Mouse (Mus musculus) heart, embryonic 15.5 days (tissue): ENCODE measurements around the gene Tnr. TPM values are rescaled to one million over a fixed set of nuclear protein-coding genes. Genes with fewer than 3 reads are reported as not detected.

Experiments used
- ATAC-seq: fragments of 200-750 bp; cut with Nextera tagmentation; replicated peaks from 2 replicates; pipeline ENCODE4 v1.8.0; 2017; ENCODE audit warnings: low read depth, moderate TSS enrichment; ENCODE audit not compliant: insufficient number of reproducible peaks, insufficient read depth, low FRiP score
- H3K27ac ChIP-seq: fragments of 300-500 bp; sonication (generic); 2 replicates; pipeline ENCODE4 v1.5.1; 2015; ENCODE audit warnings: mild to moderate bottlenecking, inconsistent platforms
- H3K27me3 ChIP-seq: fragments of 300-500 bp; sonication (generic); 2 replicates; pipeline ENCODE4 v1.6.1; 2015; ENCODE audit warnings: inconsistent platforms
- H3K36me3 ChIP-seq: fragments of 300-500 bp; sonication (generic); 2 replicates; pipeline ENCODE4 v1.6.1; 2015; ENCODE audit warnings: mild to moderate bottlenecking, inconsistent platforms
- H3K4me1 ChIP-seq: fragments of 300-500 bp; sonication (generic); replicated peaks from 2 replicates; pipeline ENCODE4 v1.6.1; 2015; ENCODE audit warnings: inconsistent platforms
- H3K4me2 ChIP-seq: fragments of 300-500 bp; sonication (generic); 2 replicates; pipeline ENCODE4 v1.6.1; 2015; ENCODE audit warnings: inconsistent platforms, mild to moderate bottlenecking, moderate library complexity
- H3K4me3 ChIP-seq: fragments of 300-500 bp; sonication (generic); 2 replicates; pipeline ENCODE4 v1.5.1; 2015; ENCODE audit warnings: mild to moderate bottlenecking, inconsistent platforms
- H3K9ac ChIP-seq: fragments of 300-500 bp; sonication (generic); 2 replicates; pipeline ENCODE4 v1.6.1; 2015; ENCODE audit warnings: mild to moderate bottlenecking, inconsistent platforms
- H3K9me3 ChIP-seq: fragments of 300-500 bp; sonication (generic); replicated peaks from 2 replicates; pipeline ENCODE4 v1.6.1; 2016; ENCODE audit warnings: inconsistent platforms
- WGBS: fragments of 180-500 bp; shearing (Covaris S2); methylation state at CpG from one replicate; pipeline ENCODE4 v1.1.7; 2015; ENCODE audit warnings: mixed read lengths; 5-methylcytosine and 5-hydroxymethylcytosine counted together
- polyA plus RNA-seq: library from polyadenylated mRNA; unstranded; fragments of >200 nt; fragmentation: Nextera tagmentation; extraction: Ambion mirVana; gene quantifications from 2 replicates; pipeline ENCODE4 v1.2.1, GENCODE M21; 2015

Gene Tnr
- polyA plus RNA-seq, 1 experiment from 2014 or later: 0.04 TPM

- no peak overlapping the region for H3K9ac ChIP-seq
- WGBS: 65% methylated on average over 4 of the region's 4 CpGs
- no peaks in the 10 kb centered on the region for H3K4me1 ChIP-seq
- no peak for ATAC-seq
- no peaks in the 10 kb centered on the region for H3K9me3 ChIP-seq
- no peaks in the 10 kb centered on the region for H3K36me3 ChIP-seq
- H3K27ac ChIP-seq: no peak overlapping the region
- H3K4me3 ChIP-seq: no peak overlapping the region
- H3K4me2 ChIP-seq: no peak overlapping the region
- no peaks in the 10 kb centered on the region for H3K27me3 ChIP-seq
Measured at GRCm38 (mm10) chr1:159879866-159880265, 356.3 kb downstream of the Tnr start.

- H3K4me1 ChIP-seq: 0 out of 2 replicates have a peak, but pooled peaks cover 3% of the 10 kb centered on the region
- no peak overlapping the region for H3K4me2 ChIP-seq
- H3K27me3 ChIP-seq: no peaks in the 10 kb centered on the region
- no peak for ATAC-seq
- 38% methylated on average over 3 of the region's 3 CpGs for WGBS
- no peaks in the 10 kb centered on the region for H3K36me3 ChIP-seq
- no peak overlapping the region for H3K4me3 ChIP-seq
- no peak overlapping the region for H3K27ac ChIP-seq
- H3K9me3 ChIP-seq: no peaks in the 10 kb centered on the region
- no peak overlapping the region for H3K9ac ChIP-seq
Measured at GRCm38 (mm10) chr1:159885476-159885875, 361.9 kb downstream of the Tnr start.

DNA sequence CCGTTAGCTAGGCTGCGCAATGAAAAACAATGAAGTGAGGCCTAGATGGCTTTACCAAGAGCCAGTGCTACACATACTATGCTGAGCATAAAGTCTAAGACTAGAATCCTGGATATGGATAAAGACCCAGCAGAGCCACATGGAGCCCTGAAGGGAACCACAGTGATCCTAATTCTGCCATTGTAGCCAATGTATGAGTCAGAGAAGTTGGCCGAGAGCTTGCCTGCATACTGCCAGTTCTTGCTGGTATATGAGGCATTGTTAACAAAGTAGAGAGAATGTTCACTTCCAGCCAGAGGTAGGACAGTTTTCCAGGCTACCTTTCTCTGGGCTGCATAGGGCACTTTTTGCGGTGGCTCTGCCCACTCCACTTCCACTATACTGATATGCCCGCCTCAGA is 365.0 kb downstream of the Tnr start:
- Histone ChIP-seq H3K27ac (no peak overlapping the region), H3K9ac (no peak overlapping the region), H3K4me3 (no peak overlapping the region), H3K36me3 (no peaks in the 10 kb centered on the region), H3K4me1 (0 out of 2 replicates have a peak, but pooled peaks cover 3% of the 10 kb centered on the region), H3K27me3 (no peaks in the 10 kb centered on the region), H3K4me2 (no peak overlapping the region), H3K9me3 (no peaks in the 10 kb centered on the region)
- no peak for ATAC-seq
- WGBS: 89% methylated on average over 5 of the region's 5 CpGs

GRCm38 (mm10) chr1:159889012-159889765 is 365.6 kb downstream of the Tnr start:
- H3K4me3 ChIP-seq: no peak overlapping the region
- ATAC-seq: peak; percentile 14; the same call in 1 of the 2 replicates
- H3K9ac ChIP-seq: no peak overlapping the region
- no peak overlapping the region for H3K4me2 ChIP-seq
- H3K9me3 ChIP-seq: no peaks in the 10 kb centered on the region
- no peaks in the 10 kb centered on the region for H3K27me3 ChIP-seq
- 0 out of 2 replicates have a peak, but pooled peaks cover 3% of the 10 kb centered on the region for H3K4me1 ChIP-seq
- WGBS: 74% methylated on average over 17 of the region's 17 CpGs
- H3K36me3 ChIP-seq: no peaks in the 10 kb centered on the region
- no peak overlapping the region for H3K27ac ChIP-seq

GRCm38 (mm10) chr1:159890524-159890923 is 367.0 kb downstream of the Tnr start:
- WGBS: 65% methylated on average over 5 of the region's 5 CpGs
- no peaks in the 10 kb centered on the region for H3K36me3 ChIP-seq

GRCm38 (mm10) chr1:159895094-159895493 is 371.5 kb downstream of the Tnr start:
- H3K4me1 ChIP-seq: no peaks in the 10 kb centered on the region
- no peak overlapping the region for H3K27ac ChIP-seq
- H3K4me2 ChIP-seq: no peak overlapping the region
- 46% methylated on average over 3 of the region's 3 CpGs for WGBS
- H3K4me3 ChIP-seq: no peak overlapping the region
- H3K27me3 ChIP-seq: no peaks in the 10 kb centered on the region
- H3K9ac ChIP-seq: no peak overlapping the region
- H3K9me3 ChIP-seq: no peaks in the 10 kb centered on the region
- ATAC-seq: no peak
- no peaks in the 10 kb centered on the region for H3K36me3 ChIP-seq

More at GRCm38 (mm10) chr1:159890524-159890923, 367.0 kb downstream of the Tnr start:
- Histone ChIP-seq H3K9ac (no peak overlapping the region), H3K9me3 (no peaks in the 10 kb centered on the region), H3K27me3 (no peaks in the 10 kb centered on the region), H3K4me2 (no peak overlapping the region), H3K27ac (no peak overlapping the region), H3K4me1 (0 out of 2 replicates have a peak, but pooled peaks cover 3% of the 10 kb centered on the region), H3K4me3 (no peak overlapping the region)
- no peak for ATAC-seq

- H3K4me3 ChIP-seq: no peak overlapping the region
- no peaks in the 10 kb centered on the region for H3K36me3 ChIP-seq
- no peaks in the 10 kb centered on the region for H3K4me1 ChIP-seq
- no peaks in the 10 kb centered on the region for H3K9me3 ChIP-seq
- WGBS: 73% methylated on average over 3 of the region's 3 CpGs
- ATAC-seq: no peak
- no peak overlapping the region for H3K27ac ChIP-seq
- H3K4me2 ChIP-seq: no peak overlapping the region
- H3K9ac ChIP-seq: no peak overlapping the region
- H3K27me3 ChIP-seq: no peaks in the 10 kb centered on the region
Measured at GRCm38 (mm10) chr1:159899991-159900390, 376.4 kb downstream of the Tnr start.

DNA sequence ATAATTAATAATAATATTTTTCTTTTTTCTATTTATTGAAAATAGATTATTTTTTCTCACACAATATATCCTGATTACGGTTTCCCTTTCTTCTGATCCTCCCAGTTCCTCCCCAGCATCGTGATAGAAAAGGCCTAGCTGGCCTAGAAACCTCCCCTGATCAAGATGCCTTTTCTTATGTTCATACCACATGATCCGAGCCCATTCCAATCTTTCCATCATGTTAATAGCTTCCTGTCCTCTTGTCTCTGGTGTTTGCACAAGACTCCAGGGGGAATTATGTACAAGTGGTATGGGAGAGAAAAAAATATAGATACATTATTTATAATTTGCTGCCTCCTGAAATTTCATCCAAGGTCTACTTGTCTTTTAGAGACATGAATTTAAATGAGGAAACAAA is 377.1 kb downstream of the Tnr start:
- H3K9ac ChIP-seq: no peak overlapping the region
- no peak for ATAC-seq

DNA sequence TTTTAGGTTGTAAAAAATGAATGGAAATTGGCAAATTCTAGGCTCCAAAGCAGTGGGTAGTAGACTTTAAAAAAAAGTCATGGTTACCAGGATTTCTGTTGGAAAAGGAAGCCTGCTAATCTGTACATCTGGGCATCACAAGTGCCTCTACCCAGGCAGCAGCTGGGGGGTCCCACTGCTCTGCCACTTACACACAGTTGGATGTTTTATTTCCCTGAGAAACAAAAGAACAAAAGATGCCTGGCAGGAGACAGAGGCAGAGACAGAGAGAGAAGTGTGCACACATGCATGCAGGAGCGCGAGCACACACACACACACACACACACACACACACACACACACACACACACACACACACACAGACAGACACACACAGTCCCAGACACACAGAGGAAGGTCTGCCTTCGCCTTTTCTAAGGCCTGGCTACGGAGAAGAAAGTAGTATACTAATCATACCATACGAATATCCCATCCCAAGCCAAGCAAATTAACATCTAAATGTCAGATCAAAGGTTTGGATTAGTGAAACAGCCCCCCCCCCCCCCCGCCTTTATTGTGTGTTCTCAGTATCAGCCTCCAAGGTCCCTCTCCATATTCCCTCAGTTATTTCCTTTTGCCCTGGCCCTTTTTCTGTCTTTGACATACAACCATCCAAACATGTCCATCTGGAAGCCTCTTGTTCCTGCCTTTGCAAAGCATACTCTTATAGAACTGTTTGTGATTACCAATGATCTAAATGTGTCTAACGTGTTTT is 378.0 kb downstream of the Tnr start:
- Histone ChIP-seq H3K9ac (no peak overlapping the region), H3K27me3 (no peaks in the 10 kb centered on the region), H3K4me3 (no peak overlapping the region), H3K36me3 (no peaks in the 10 kb centered on the region), H3K9me3 (no peaks in the 10 kb centered on the region), H3K4me2 (no peak overlapping the region), H3K27ac (no peak overlapping the region), H3K4me1 (no peaks in the 10 kb centered on the region)
- WGBS: 79% methylated on average over 7 of the region's 7 CpGs
- ATAC-seq: no peak

More for the DNA sequence above, 377.1 kb downstream of the Tnr start:
- WGBS: 60% methylated on average over 3 of the region's 3 CpGs
- H3K4me2 ChIP-seq: no peak overlapping the region
- no peaks in the 10 kb centered on the region for H3K36me3 ChIP-seq
- no peaks in the 10 kb centered on the region for H3K9me3 ChIP-seq
- no peak overlapping the region for H3K4me3 ChIP-seq
- no peaks in the 10 kb centered on the region for H3K27me3 ChIP-seq
- no peaks in the 10 kb centered on the region for H3K4me1 ChIP-seq
- H3K27ac ChIP-seq: no peak overlapping the region

DNA sequence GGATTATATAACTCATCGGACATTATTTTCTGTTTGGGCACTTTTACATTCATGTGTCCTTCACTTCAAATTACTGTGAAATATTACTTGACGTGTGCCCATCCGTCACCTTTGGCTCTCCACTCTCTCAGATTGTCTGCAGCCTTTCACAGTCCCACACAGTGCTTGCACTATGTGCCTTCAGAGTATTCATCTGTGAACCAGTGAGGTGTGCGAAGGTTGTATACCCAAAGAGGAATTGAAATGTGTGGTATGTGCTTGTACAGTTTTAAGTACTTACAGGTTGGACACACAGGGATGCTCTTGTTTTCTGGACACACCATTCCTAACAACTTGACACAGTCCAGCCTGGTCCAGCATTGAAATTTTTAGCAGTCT is 378.5 kb downstream of the Tnr start:
- Histone ChIP-seq H3K36me3 (no peaks in the 10 kb centered on the region), H3K4me1 (no peaks in the 10 kb centered on the region), H3K4me3 (no peak overlapping the region), H3K27ac (no peak overlapping the region), H3K9me3 (no peaks in the 10 kb centered on the region), H3K4me2 (no peak overlapping the region), H3K27me3 (no peaks in the 10 kb centered on the region), H3K9ac (no peak overlapping the region)
- no peak for ATAC-seq
- WGBS: 85% methylated on average over 4 of the region's 4 CpGs

- H3K9ac ChIP-seq: no peak overlapping the region
- no peaks in the 10 kb centered on the region for H3K27me3 ChIP-seq
- WGBS: 27% methylated on average over 5 of the region's 5 CpGs
- no peak overlapping the region for H3K4me2 ChIP-seq
- no peaks in the 10 kb centered on the region for H3K36me3 ChIP-seq
- ATAC-seq: no peak
- no peak overlapping the region for H3K27ac ChIP-seq
- no peaks in the 10 kb centered on the region for H3K4me1 ChIP-seq
- H3K4me3 ChIP-seq: no peak overlapping the region
- H3K9me3 ChIP-seq: no peaks in the 10 kb centered on the region
Measured at GRCm38 (mm10) chr1:159911006-159911405, 387.4 kb downstream of the Tnr start.
